Mouse (Mus musculus) cerebellum, postnatal 10 days (tissue): ENCODE results near the gene Hspd1.
A peak's percentile ranks its signal among the peaks of the same experiment; 100 is the strongest.
"Not testable (repeated sequence)": the region's sequence is repeated elsewhere in the genome, so short reads cannot be mapped to it uniquely, and the experiment has no call there.

ENCODE experiments used
- DNase-seq, 2 experiments: peaks; one replicate each; pipeline ENCODE4 v3.0.0; 2021; ENCODE audit warnings: mixed read lengths in 2 of 2

Gene Hspd1

GRCm38 (mm10) chr1:55086868-55087400, 1.1 kb downstream of the Hspd1 start:
- peak; percentile 9 to 44 for DNase-seq

GRCm38 (mm10) chr1:55085781-55086366, 2.2 kb downstream of the Hspd1 start:
- no peak for DNase-seq

GRCm38 (mm10) chr1:55082106-55082505, 5.9 kb downstream of the Hspd1 start:
- DNase-seq = no peak

- no peak for DNase-seq
Measured at GRCm38 (mm10) chr1:55079677-55080076, 8.4 kb downstream of the Hspd1 start.

GRCm38 (mm10) chr1:55076849-55077516, 11.1 kb downstream of the Hspd1 start:
- DNase-seq = no peak

GRCm38 (mm10) chr1:55076395-55076743, 11.7 kb downstream of the Hspd1 start:
- no peak for DNase-seq

- no peak for DNase-seq
Measured at GRCm38 (mm10) chr1:55075652-55076394, 12.2 kb downstream of the Hspd1 start.

- no peak for DNase-seq
Measured at GRCm38 (mm10) chr1:55074757-55075156, 13.3 kb downstream of the Hspd1 start.

- not testable (repeated sequence) for DNase-seq
Measured at GRCm38 (mm10) chr1:55072328-55072727, 15.7 kb downstream of the Hspd1 start.

- DNase-seq = no peak
Measured at GRCm38 (mm10) chr1:55061772-55062171, 26.3 kb downstream of the Hspd1 start.

GRCm38 (mm10) chr1:55061099-55061498, 26.9 kb downstream of the Hspd1 start:
- no peak for DNase-seq

GRCm38 (mm10) chr1:55058383-55058782, 29.7 kb downstream of the Hspd1 start:
- DNase-seq = not testable (repeated sequence)

GRCm38 (mm10) chr1:55055322-55056115, 32.5 kb downstream of the Hspd1 start:
- DNase-seq = no peak

- no peak for DNase-seq
Measured at GRCm38 (mm10) chr1:55053596-55053995, 34.4 kb downstream of the Hspd1 start.

GRCm38 (mm10) chr1:55053005-55053404, 35.0 kb downstream of the Hspd1 start:
- DNase-seq = no peak

GRCm38 (mm10) chr1:55052355-55052953, 35.6 kb downstream of the Hspd1 start, which contains the start of gene Coq10b:
Coq10b (plus strand) TSS chr1:55052770.
- DNase-seq = peak; percentile 99

GRCm38 (mm10) chr1:55051671-55052070, 36.4 kb downstream of the Hspd1 start:
- DNase-seq = no peak

GRCm38 (mm10) chr1:55048841-55049587, 39.0 kb downstream of the Hspd1 start:
- DNase-seq = no peak

GRCm38 (mm10) chr1:55043164-55043563, 44.9 kb downstream of the Hspd1 start:
- no peak for DNase-seq

GRCm38 (mm10) chr1:55042246-55042645, 45.8 kb downstream of the Hspd1 start:
- no peak for DNase-seq

- no peak for DNase-seq
Measured at GRCm38 (mm10) chr1:55041691-55042090, 46.4 kb downstream of the Hspd1 start.

GRCm38 (mm10) chr1:55039944-55040343, 48.1 kb downstream of the Hspd1 start:
- DNase-seq = no peak
